Mouse (Mus musculus) lung, embryonic 16.5 days (tissue): ENCODE data around the gene Zfp189. TPM values are rescaled to one million over a fixed set of nuclear protein-coding genes. Genes with fewer than 3 reads are reported as not detected.
A peak's percentile ranks its signal among the peaks of the same experiment; 100 is the strongest.

Experiments used
- ATAC-seq: fragments of 200-750 bp; cut with Nextera tagmentation; 2 replicates; pipeline ENCODE4 v1.8.0; 2017; ENCODE audit warnings: low read depth, mild to moderate bottlenecking, moderate library complexity
- H3K27ac ChIP-seq: fragments of 300-500 bp; sonication (generic); 2 replicates; pipeline ENCODE4 v1.5.1; 2014; ENCODE audit warnings: mild to moderate bottlenecking, control low read depth, low read length
- H3K27me3 ChIP-seq: fragments of 300-500 bp; sonication (generic); 2 replicates; pipeline ENCODE4 v1.6.1; 2014; ENCODE audit warnings: low read depth, low read length, mixed read lengths; ENCODE audit not compliant: control insufficient read depth, insufficient read depth
- H3K36me3 ChIP-seq: fragments of 300-500 bp; sonication (generic); 2 replicates; pipeline ENCODE4 v1.6.1; 2014; ENCODE audit warnings: low read length; ENCODE audit not compliant: control insufficient read depth, insufficient read depth
- H3K4me1 ChIP-seq: fragments of 300-500 bp; sonication (generic); replicated peaks from 2 replicates; pipeline ENCODE4 v1.6.1; 2014; ENCODE audit warnings: low read length, mixed read lengths; ENCODE audit not compliant: control insufficient read depth, insufficient read depth
- H3K4me2 ChIP-seq: fragments of 300-500 bp; sonication (generic); 2 replicates; pipeline ENCODE4 v1.6.1; 2014; ENCODE audit warnings: low read depth, low read length, control low read depth
- H3K4me3 ChIP-seq: fragments of 300-500 bp; sonication (generic); 2 replicates; pipeline ENCODE4 v1.5.1; 2014; ENCODE audit warnings: mild to moderate bottlenecking, low read length, control low read depth
- H3K9ac ChIP-seq: fragments of 300-500 bp; sonication (generic); 2 replicates; pipeline ENCODE4 v1.6.1; 2014; ENCODE audit warnings: low read length, control low read depth
- H3K9me3 ChIP-seq: fragments of 300-500 bp; sonication (generic); 2 replicates; pipeline ENCODE4 v1.6.1; 2016; ENCODE audit warnings: low read length; ENCODE audit not compliant: control insufficient read depth
- WGBS: fragments of 180-500 bp; shearing (Covaris S2); extraction: QIAGEN DNeasy Blood & Tissue Kit; methylation state at CpG from one replicate; pipeline ENCODE4 v1.1.7; 2014; 5-methylcytosine and 5-hydroxymethylcytosine counted together
- polyA plus RNA-seq: library from polyadenylated mRNA; unstranded; fragments of >200 nt; fragmentation: Nextera tagmentation; extraction: Ambion mirVana; gene quantifications from 2 replicates; pipeline ENCODE4 v1.2.1, GENCODE M21; 2015

The Zfp189 gene
- polyA plus RNA-seq, 1 experiment from 2014 or later, result 9.6 TPM

DNA sequence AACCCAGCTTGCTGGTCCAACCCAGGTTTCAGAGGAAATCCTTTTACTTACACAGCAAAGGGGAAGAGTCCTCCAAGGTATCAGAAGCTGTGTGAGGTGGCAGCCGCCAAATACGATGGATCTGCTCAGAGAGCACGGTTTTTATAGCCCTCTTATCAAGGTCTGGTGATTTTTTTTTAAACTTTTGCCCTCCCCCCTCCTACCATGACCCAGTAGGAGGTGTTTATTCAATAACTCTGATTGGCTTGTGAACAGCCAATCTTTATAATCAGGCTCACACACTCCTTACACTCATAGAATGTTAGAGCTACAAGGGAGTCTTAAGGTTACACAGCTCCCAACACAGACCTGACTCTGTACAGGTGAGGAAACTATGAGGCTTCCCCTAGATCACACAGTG is 28.4 kb downstream of the Zfp189 start, which contains the start of gene Aldob:
TSS of gene Aldob (minus strand) at position 164 of the 400 bp plus-strand sequence.
- no peak for ATAC-seq
- Histone ChIP-seq H3K4me3 (no peak within 1 kb of the TSS), H3K4me2 (no peak within 1 kb of the TSS), H3K4me1 (no peaks in the 10 kb centered on the region), H3K9ac (no peak within 1 kb of the TSS), H3K36me3 (no peaks in the 10 kb centered on the region), H3K27me3 (no peaks in the 10 kb centered on the region), H3K27ac (no peak within 1 kb of the TSS), H3K9me3 (no peaks in the 10 kb centered on the region)
- WGBS, result 23% methylated on average over 3 of the region's 3 CpGs

DNA sequence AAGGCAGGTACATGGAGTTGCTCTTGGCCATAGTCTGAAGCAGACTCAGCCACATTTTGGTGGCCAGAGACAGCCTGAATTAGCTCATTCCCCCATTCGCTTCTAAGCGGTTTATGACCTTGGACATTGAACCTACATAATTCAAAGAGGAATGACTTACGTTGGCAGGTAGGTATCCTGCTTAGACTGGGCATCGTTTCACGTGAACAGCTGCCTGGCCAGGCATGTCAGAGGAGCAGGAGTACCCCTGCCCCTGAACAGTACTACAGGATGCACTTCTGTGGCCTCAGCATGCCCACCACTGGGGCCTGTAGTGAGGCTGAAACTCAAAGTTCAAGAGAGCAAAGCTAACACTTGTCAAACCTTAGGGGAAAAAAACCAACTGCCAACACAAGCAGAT is 32.4 kb downstream of the Zfp189 start:
- no peaks in the 10 kb centered on the region for H3K9me3 ChIP-seq
- H3K4me2 ChIP-seq, result no peak overlapping the region
- H3K4me1 ChIP-seq, result no peaks in the 10 kb centered on the region
- no peaks in the 10 kb centered on the region for H3K36me3 ChIP-seq
- no peak for ATAC-seq
- H3K4me3 ChIP-seq, result no peak overlapping the region
- no peaks in the 10 kb centered on the region for H3K27me3 ChIP-seq
- H3K9ac ChIP-seq, result no peak overlapping the region
- 81% methylated on average over 5 of the region's 5 CpGs for WGBS
- no peak overlapping the region for H3K27ac ChIP-seq

DNA sequence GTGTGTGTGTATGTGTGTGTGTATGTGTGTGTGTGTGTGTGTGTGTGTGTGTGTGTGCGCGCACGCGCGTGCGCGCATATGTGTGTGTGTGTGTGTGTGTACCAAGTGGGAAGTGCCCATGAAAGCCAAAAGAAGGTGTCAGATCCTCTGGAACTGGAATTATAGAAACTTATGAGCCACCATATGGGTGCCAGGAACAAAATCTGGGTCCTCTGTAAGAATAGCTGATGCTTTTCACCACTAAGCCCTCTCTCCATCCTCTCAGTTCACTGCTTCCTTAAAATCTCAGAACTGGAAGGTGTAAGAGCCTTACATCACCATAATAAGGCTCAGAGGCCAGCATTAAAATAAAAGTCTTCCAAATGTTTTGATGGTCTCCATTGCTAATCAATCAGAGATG is 36.4 kb downstream of the Zfp189 start:
- ATAC-seq, result no peak
- Histone ChIP-seq H3K4me2 (no peak overlapping the region), H3K27me3 (no peaks in the 10 kb centered on the region), H3K4me3 (no peak overlapping the region), H3K9ac (no peak overlapping the region), H3K36me3 (no peaks in the 10 kb centered on the region), H3K4me1 (no peaks in the 10 kb centered on the region), H3K27ac (no peak overlapping the region), H3K9me3 (no peaks in the 10 kb centered on the region)
- 93% methylated on average over 3 of the region's 7 CpGs for WGBS

DNA sequence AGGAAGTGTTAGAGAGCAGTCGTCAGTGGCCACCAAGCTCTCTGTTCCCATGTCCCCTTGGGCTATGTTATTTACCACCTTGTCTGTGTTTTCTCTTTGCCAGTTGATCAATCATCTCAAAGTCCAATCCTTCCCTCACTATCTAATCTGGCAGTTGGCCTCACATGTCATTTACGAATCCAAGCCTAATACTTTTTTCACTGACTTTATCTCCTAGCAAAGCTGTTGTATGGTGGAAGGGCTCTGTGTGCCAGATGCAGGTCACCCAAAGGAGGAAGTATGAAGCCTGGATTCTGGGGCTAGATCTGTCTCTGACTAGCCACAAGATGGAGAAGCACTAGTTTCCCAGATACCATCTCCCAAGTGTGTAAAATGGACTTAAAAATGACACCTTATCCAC is 37.2 kb downstream of the Zfp189 start:
- H3K27me3 ChIP-seq, result no peaks in the 10 kb centered on the region
- H3K9me3 ChIP-seq, result no peaks in the 10 kb centered on the region
- no peak overlapping the region for H3K9ac ChIP-seq
- H3K4me1 ChIP-seq, result no peaks in the 10 kb centered on the region
- 43% methylated on average over 2 of the region's 2 CpGs for WGBS
- ATAC-seq, result no peak
- no peaks in the 10 kb centered on the region for H3K36me3 ChIP-seq
- no peak overlapping the region for H3K27ac ChIP-seq
- H3K4me2 ChIP-seq, result no peak overlapping the region
- no peak overlapping the region for H3K4me3 ChIP-seq

DNA sequence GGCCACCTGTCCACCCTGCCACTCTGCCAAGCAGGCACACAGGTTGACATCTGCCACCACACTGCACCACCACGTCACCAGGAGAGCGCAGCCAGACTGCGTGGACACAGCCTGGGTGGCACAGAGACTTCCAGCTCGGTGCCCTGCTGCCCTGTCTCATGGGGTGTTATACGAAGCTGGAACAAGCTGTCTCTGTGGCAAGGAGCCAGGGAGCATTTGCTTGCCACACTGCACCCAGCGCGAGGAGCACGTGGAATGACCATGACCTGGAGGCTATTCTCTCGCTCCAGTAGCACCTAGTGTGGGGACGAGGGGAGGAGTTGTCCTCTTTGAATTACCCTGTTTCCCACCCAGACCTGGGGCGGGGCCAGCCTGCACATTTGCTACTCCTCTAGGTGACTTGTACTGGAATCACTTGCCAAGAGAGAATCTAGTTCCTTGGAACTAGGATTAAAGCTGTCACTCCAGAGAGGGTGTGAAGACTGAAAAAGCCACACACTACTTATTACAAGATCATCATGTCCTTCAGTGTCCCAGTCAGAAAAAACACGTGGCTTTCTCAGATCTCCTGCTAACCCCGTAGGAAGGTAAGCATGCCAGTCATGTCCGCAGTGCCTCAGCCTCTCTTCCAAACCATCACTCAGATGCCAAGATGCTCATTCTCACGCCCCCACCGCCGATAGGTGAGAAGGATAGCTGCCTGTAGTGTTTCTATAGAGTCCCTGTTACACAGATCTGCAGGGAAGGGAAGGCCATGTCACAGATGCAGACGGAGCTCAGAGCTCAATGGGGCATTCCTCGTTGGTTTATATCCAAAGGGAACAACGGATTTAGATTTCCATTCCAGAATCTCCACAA is 39.2 kb downstream of the Zfp189 start:
- H3K9me3 ChIP-seq, result no peaks in the 10 kb centered on the region
- no peaks in the 10 kb centered on the region for H3K36me3 ChIP-seq
- no peak overlapping the region for H3K4me2 ChIP-seq
- 54% methylated on average over 20 of the region's 20 CpGs for WGBS
- H3K4me3 ChIP-seq, result no peak overlapping the region
- H3K4me1 ChIP-seq, result no peaks in the 10 kb centered on the region
- no peak overlapping the region for H3K9ac ChIP-seq
- no peaks in the 10 kb centered on the region for H3K27me3 ChIP-seq
- no peak overlapping the region for H3K27ac ChIP-seq
- peak; percentile 45; the same call in 1 of the 2 replicates for ATAC-seq

DNA sequence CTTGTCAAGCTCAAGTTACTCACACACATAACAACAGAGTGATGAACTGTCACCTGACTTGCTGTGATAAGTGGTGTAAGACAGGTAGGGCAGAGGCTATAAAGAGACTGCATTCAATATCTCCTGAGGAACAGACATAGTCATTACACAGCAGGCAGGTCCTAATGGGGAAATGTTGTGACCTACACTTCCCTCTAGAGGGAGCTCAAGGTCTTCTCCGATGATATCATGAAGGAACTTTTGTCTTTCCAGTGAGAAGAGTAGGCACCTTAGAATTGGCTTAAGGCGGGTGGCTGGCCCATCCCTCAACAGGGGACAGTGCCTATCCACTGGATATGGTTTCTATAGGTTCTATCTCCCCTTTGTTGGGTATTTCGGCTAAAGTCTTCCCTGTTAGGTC is 46.6 kb downstream of the Zfp189 start:
- no peaks in the 10 kb centered on the region for H3K27me3 ChIP-seq
- no peaks in the 10 kb centered on the region for H3K36me3 ChIP-seq
- H3K4me3 ChIP-seq, result no peak overlapping the region
- no peak overlapping the region for H3K27ac ChIP-seq
- WGBS, result 14% methylated on average over 3 of the region's 3 CpGs
- H3K4me2 ChIP-seq, result no peak overlapping the region
- H3K9me3 ChIP-seq, result no peaks in the 10 kb centered on the region
- H3K4me1 ChIP-seq, result no peaks in the 10 kb centered on the region
- peak; percentile 54 for ATAC-seq
- no peak overlapping the region for H3K9ac ChIP-seq

DNA sequence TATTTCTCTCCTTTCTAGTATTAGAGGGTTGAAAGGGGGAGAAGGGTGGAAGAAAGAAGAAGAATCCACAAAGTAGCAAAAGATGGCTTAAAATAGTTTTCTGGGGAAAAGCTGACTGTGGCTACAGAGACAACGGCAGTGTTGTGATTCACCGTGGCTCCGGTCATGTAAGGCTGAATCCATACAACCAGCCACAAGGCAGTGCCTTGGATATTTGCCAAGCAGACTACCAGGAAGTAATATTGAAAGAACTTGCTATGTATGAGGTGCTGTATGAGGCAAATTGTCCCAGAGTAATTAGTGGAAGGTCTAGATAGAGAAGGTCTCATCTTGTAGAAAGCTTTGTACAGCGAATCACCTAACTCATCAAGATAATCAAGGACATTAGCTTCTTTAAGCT is 51.2 kb downstream of the Zfp189 start:
- Histone ChIP-seq H3K27me3 (no peaks in the 10 kb centered on the region), H3K9me3 (no peaks in the 10 kb centered on the region), H3K4me1 (no peaks in the 10 kb centered on the region), H3K36me3 (no peaks in the 10 kb centered on the region), H3K9ac (no peak overlapping the region), H3K4me2 (no peak overlapping the region), H3K27ac (no peak overlapping the region), H3K4me3 (no peak overlapping the region)
- WGBS, result 72% methylated on average over 4 of the region's 4 CpGs
- no peak for ATAC-seq

Other genes starting within 250 kb of the Zfp189 start
- gene Acnat2, start 113.0 kb upstream of the Zfp189 start, polyA plus RNA-seq, result not detected in 2 replicates
- gene Acnat1, start 47.3 kb upstream of the Zfp189 start, polyA plus RNA-seq, result 0.49 and 0.58 TPM in 2 replicates
- gene Baat, start 14.6 kb upstream of the Zfp189 start, polyA plus RNA-seq, result not detected in 2 replicates
- 62.1 and 64.7 TPM in 2 replicates for gene Mrpl50, start 83 bp upstream of the Zfp189 start, polyA plus RNA-seq
- 0.53 and 6.3 TPM in 2 replicates for gene Aldob, start 28.4 kb downstream of the Zfp189 start, polyA plus RNA-seq
- 25.9 and 27.6 TPM in 2 replicates for gene Tmem246, start 76.7 kb downstream of the Zfp189 start, polyA plus RNA-seq
- gene Rnf20, start 110.8 kb downstream of the Zfp189 start, polyA plus RNA-seq, result 38.1 and 41.2 TPM in 2 replicates
- gene Ppp3r2, start 160.8 kb downstream of the Zfp189 start, polyA plus RNA-seq, result 0.06 TPM in 1 of 2 replicates, not detected in the other